Mouse (Mus musculus) regulatory T cell (primary cell): ENCODE measurements at regions not wholly inside any gene's neighbourhood (a gene's known extent, or its start where the extent isn't known, plus 50 kb on each side); places are given as distances from the start of the nearest gene placed in this dataset.

Source experiments
- in situ Hi-C: fragments of 300-600 bp; cut with MboI, MseI; formaldehyde crosslinking; loops from one replicate; pipeline ENCODE4 v1.15.1; 2025; ENCODE audit warnings: high pct_unique_total_duplicates

GRCm38 (mm10) chr4:131485126-131485825, 352.8 kb downstream of the Ptpru start:
- in situ Hi-C loops: no loop called here

- in situ Hi-C loops: no loop called here
Observed at GRCm38 (mm10) chr4:131486821-131487220, 351.3 kb downstream of the Ptpru start.

- in situ Hi-C loops: no loop called here
Observed at GRCm38 (mm10) chr4:131488246-131488645, 349.8 kb downstream of the Ptpru start.

DNA sequence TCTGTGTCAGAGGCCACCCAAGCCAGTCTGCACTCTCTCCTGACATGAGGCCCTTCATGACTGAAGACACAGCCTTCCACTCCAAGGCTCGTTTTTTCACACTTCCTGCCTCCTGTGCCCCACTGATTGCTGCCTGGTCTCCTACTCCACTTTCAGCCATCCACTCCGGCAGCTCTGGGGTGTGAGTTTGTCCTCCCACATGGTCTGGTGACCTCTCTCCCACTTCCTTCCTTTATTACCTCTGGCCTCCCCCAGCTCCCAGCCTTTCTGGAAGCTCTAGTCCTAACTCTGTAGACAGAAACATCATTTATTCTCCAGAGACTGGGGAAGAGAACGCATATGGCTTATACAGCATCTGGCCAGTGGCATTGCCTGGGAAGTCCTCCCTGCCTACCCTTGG, 349.0 kb downstream of the Ptpru start:
- in situ Hi-C loops: no loop called here

DNA sequence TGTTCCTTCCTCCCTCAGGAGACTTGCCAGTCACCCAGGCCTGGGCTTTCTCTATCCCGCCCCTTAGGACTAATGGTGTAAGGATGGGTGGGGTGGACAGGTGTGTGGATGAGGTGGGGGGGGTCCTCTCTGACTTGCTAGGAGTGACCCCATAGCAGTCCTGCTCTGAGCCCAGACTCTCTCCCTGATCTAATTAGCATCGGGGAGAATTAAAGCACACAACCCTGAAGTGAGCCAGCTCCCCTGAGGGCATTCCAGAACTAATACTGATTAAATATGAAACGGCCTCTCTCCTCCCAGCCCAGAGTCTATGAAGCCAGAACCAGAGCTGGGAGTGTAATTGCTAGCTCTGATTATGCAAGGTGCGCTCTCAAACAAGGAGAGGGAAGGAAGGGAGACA, 346.1 kb downstream of the Ptpru start:
- in situ Hi-C loops: no loop called here

GRCm38 (mm10) chr4:131493726-131494125, 344.4 kb downstream of the Ptpru start:
- in situ Hi-C loops: no loop called here

DNA sequence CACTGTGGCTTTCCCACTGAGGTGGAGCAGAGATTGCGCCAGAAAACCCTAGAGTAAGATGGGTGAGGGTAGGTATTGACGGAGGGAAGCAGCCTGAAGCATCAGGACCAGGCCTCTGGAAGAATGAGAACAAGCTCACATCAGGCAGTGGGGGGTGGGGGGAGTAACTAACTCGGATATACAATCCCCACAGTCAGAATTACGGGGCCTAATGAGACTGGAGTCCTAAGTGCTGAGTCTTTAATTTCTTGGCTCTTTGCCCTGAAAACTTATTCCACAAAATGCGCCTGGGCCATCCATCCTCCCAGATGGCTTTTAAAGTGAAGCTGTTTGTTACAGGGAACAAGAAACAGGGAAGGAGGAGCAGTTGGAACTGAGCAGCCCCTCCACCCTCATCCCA, 341.2 kb downstream of the Ptpru start:
- in situ Hi-C loops: no loop called here

DNA sequence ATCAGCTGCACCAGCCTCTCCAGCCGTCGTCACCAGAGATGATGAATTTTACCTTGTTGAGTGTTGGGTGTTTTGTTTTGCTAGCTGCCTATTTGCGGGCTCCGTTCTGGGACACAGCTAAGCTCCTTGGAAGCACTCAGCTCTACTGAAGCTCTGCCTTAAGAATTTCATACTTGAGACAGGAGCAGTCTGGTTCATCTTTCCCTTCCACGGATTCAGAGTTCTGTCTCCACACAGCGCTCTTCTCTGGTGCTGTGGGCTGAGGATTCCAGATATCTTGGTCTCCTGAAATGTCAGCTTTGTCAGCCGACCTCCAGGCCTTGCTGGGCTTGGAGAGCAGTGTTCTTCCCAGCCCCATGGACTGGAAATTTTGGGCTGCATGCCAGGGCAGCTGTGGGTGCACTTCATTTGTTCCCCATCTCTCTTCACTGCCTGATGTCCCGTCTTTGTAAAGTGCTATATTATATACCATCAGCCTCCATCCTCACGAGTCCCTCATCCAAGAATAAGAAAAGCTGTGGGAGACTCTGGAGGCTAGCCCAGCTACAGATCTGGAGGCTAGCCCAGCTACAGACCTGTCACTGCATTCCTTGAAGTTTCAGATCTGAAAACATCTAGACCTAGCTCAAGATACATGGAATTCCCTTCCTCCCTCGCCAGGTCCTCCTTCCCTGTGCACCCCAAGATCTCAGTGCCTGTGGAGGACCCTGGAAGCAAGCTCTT, 337.0 kb downstream of the Ptpru start:
- in situ Hi-C loops: no loop called here

DNA sequence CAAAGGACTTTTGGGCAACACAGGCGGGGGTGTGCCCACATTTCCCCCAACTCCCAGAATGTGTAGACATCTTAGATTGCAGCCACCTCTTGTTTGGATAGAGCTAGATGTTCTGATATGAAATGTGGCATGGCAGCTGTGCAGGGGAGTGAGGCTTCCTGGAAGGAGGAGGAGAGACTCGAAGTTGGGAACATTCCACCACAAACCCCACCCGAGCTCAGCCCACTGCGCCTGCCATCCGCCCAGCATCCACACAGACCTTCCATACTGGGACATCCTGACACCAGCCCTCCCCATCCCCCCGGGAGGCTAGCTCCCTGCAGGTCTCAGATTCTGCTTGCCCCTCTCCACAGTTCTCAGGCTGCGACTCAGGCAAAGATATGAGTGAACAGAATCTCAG, 329.9 kb downstream of the Ptpru start:
- in situ Hi-C loops: no loop called here

DNA sequence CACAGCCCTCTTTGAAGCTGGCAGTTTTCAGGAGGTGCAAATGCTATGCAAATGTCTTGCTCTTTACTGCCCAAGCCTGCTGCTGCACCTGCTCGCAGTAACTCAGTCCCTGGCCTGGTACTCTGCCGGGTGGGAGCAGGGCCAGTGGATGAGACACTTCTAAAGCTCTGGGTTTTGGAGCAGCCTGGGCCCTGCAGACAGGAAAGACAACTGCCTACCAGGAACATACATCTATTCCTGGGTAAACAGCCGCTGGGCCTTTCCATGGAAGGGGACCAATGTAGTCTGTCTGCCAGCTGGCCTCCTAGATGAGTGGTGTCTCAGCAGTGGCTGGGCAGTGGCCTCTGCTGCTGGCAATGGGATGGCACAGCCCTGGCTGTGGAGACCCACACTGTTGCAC, 326.5 kb downstream of the Ptpru start:
- in situ Hi-C loops: no loop called here

DNA sequence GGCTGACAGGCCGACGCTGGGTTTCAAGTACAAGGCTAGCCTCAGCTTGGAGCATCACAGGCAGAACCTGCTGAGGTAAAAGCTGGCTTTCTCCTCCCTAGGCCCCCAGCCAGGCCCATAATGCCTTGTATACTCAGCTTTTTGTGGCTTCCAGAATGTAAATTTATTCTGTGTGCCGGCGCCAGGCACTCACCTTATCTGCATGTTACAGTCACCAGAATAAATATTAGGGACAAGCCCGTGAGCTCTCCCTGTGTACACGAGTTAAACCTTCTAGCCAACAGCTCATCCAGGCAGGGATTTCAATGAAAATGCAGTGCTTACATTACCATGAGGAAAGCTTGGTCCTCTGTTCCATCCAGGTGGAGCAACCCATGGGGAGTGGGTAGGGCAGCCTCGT, 325.3 kb downstream of the Ptpru start:
- in situ Hi-C loops: no loop called here

GRCm38 (mm10) chr4:131520636-131521306, 317.3 kb downstream of the Ptpru start:
- in situ Hi-C loops: no loop called here

DNA sequence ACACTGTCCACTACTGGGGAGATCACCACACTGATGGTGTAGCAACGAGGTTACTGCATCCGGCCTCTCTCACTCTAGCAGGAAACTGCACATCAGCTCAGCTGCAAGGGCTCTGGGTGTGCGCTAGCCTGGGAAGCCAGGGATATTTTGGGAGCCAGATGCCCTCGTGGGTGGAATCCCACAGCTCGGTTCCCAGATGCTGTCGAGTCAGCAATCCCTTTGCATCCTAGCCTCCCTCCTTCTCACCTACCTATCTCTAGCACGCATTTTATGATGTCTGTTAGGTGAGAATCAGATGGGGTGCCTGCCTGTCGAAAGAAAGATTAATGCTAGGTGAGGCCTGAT, 316.8 kb downstream of the Ptpru start:
- in situ Hi-C loops: no loop called here

DNA sequence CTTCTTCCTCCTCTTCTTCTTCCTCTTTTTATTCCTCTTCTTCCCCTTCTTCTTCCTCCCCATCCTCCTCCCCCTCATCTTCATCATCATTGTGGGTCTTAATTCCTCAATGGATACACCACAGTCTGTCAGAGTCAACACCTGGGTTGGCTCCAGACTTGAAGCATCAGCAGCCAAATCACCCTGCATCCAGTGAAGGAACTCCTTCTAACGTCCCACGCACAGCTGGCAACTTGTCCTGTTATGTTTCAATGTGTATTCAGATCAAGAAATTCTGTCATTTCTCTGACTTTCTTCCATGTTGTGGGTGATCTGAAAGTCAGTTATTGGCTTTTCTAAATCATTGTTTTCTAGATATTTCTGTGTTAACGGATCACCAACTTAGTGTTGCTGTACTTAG, 312.9 kb downstream of the Ptpru start:
- in situ Hi-C loops: no loop called here

DNA sequence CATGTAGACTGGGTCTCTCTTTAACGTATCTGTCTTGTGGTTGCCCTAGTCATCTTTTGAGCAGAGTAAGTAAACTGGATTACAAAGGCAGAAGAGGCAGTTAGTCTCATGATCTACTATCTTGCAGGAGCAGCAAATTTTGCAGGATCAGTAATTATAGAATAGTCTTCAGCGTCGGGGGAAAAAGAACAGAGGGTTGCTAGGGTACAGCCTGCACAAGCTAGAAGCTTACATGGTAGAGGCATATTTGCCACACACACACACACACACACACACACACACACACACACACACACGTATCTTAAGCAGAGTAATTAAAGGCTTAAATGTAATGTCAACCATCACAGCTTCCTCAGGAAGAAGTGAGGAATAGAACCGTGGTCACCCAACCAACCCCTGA, 307.6 kb downstream of the Ptpru start:
- in situ Hi-C loops: no loop called here

GRCm38 (mm10) chr4:131531003-131531402, 307.1 kb downstream of the Ptpru start:
- in situ Hi-C loops: no loop called here

DNA sequence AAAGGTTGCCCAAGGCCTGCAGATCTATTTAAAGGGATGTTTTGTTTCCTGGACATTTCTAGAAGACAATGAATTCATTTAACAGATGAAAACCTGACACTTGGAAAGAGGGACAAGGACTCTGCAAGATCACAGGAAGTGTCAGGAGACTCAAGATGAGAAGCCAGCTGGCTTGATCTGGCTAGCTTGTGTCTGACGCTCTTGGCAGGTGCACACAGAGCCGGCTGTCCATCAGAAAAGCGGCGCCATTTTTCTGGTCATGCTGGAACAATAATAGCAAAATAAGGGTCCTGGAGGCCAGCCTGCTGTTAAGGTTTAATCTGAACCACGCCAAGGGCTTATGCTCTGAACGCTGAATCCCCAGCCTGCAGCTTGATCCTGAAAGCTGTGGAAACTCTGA, 303.3 kb downstream of the Ptpru start:
- in situ Hi-C loops: no loop called here

GRCm38 (mm10) chr4:131538237-131538636, 299.9 kb downstream of the Ptpru start:
- in situ Hi-C loops: no loop called here

DNA sequence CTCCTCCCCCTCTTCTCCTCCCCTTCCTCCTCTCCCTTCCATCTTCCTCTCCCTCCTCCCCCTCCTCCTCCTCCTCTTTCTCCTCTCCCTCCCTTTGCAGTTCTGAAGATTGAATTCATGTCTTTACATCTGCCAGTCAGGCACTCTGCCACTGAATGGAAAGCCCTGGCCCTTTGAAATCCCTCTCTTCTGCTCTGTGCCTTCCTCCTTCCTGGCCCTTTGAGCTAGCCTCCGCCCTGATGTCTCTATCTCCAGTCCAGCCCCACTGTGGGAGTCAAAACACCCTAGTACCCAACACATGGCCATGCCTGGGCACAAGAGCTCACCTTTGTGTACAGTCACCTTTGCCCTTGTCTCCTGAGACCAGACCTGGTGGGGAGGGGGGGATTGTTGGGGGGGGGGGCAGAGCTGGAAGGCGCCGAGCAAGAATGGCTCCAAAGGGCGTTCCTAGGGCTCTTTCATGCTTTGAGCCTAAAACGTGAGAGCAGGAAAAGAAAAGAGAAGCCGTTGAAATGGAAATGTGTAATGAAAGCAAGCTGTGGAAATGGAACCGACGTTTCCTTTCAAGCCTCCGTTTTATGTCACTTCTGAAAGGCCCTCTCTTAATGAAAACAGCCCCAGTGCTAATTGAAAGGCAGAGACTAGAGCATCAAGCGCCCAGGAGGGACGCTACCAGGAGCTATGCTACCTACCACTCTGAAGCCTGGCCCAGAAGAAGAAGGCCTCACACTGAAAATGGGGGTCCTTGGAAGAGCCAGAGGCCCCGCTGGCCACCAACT, 291.5 kb downstream of the Ptpru start:
- in situ Hi-C loops: no loop called here

- in situ Hi-C loops: no loop called here
Observed at GRCm38 (mm10) chr4:131549581-131549980, 288.5 kb downstream of the Ptpru start.

GRCm38 (mm10) chr4:131558513-131558912, 279.6 kb downstream of the Ptpru start:
- in situ Hi-C loops: no loop called here

DNA sequence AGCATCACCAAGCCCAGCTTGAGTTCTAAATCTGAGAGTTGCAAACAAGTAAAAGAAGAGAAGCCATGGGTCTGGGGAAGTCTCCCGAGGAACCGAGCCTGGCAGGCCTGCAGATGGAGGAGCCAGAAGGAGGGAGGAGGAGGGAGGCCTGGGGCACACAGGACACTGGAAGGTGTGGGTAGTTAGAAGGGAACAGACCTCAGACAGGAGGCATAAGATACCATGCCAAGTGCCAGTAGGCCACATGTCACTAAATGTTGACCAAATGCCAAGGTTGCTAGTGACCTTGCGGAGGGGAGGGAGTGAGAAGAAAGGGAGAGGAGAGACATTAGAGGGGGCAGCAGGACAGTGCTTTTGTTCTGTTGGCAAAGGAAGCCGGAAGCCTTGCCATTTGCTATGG, 274.2 kb downstream of the Ptpru start:
- in situ Hi-C loops: no loop called here
